Mouse (Mus musculus) cerebellum, adult 2 months (tissue): ENCODE results near the gene Mcoln3. TPM values are rescaled to one million over a fixed set of nuclear protein-coding genes. Genes with fewer than 3 reads are reported as not detected.

ENCODE experiments used
- DNase-seq, 2 experiments: peaks; one replicate each; pipeline ENCODE4 v3.0.0; 2021
- H3K27ac ChIP-seq: fragments of 200-500 bp; 2 replicates; pipeline ENCODE4 v1.5.1; 2012; ENCODE audit warnings: low read length, control low read depth, inconsistent platforms; ENCODE audit not compliant: insufficient read depth
- H3K27me3 ChIP-seq: fragments of 200-500 bp; 2 replicates; pipeline ENCODE4 v1.6.1; 2012; ENCODE audit warnings: inconsistent platforms, mild to moderate bottlenecking, low read length, moderate library complexity; ENCODE audit not compliant: control insufficient read depth, insufficient read depth
- H3K4me1 ChIP-seq: fragments of 200-500 bp; 2 replicates; pipeline ENCODE4 v1.6.1; 2011; ENCODE audit warnings: low read length; ENCODE audit not compliant: control insufficient read depth, insufficient read depth
- H3K4me3 ChIP-seq: fragments of 200-500 bp; replicated peaks from 2 replicates; pipeline ENCODE3; 2011; ENCODE audit warnings: mild to moderate bottlenecking, low read depth, low read length, control low read depth; ENCODE audit not compliant: insufficient read depth
- CTCF ChIP-seq: fragments of 200-500 bp; IDR thresholded peaks from 2 replicates; pipeline ENCODE4 v1.5.1; 2011; ENCODE audit warnings: low read depth, mild to moderate bottlenecking, control low read depth, low read length, moderate library complexity, borderline replicate concordance; ENCODE audit not compliant: insufficient read depth
- POLR2A ChIP-seq: fragments of 200-500 bp; IDR thresholded peaks from 2 replicates; pipeline ENCODE4 v1.6.1; 2011; ENCODE audit warnings: low read length, control low read depth, borderline replicate concordance; ENCODE audit not compliant: insufficient read depth
- WGBS: fragments of 180-500 bp; shearing (Covaris S2); methylation state at CpG from one replicate; pipeline ENCODE4 v1.1.7; 2018; 5-methylcytosine and 5-hydroxymethylcytosine counted together
- polyA plus RNA-seq: library from polyadenylated mRNA; depleted of rRNA; stranded (reverse); fragments of >200 nt; gene quantifications from 2 replicates; pipeline ENCODE4 v1.2.3, GENCODE M21; 2012; rRNA removed

Gene Mcoln3
- polyA plus RNA-seq, 1 experiment, result 0.07 TPM

GRCm38 (mm10) chr3:146180986-146181385 lies 63.7 kb downstream of the Mcoln3 start:
- TF ChIP-seq CTCF (peak; percentile 41; the same call in 1 of the 2 replicates), POLR2A (no peak)
- no peaks in the 10 kb centered on the region for H3K27me3 ChIP-seq
- H3K27ac ChIP-seq, result no peak overlapping the region
- no peaks in the 10 kb centered on the region for H3K4me1 ChIP-seq
- DNase-seq, result no peak
- no peak overlapping the region for H3K4me3 ChIP-seq
- 31% methylated on average over 3 of the region's 3 CpGs for WGBS

GRCm38 (mm10) chr3:146184992-146185657 lies 67.9 kb downstream of the Mcoln3 start:
- WGBS, result 30% methylated on average over 13 of the region's 13 CpGs
- peak; percentile 34 to 36 for DNase-seq
- Histone ChIP-seq H3K27ac (no peak overlapping the region), H3K4me3 (no peak overlapping the region), H3K4me1 (no peaks in the 10 kb centered on the region), H3K27me3 (no peaks in the 10 kb centered on the region)
- peak; percentile 77 for TF ChIP-seq CTCF
- TF ChIP-seq POLR2A, result no peak

GRCm38 (mm10) chr3:146186033-146186432 lies 68.8 kb downstream of the Mcoln3 start:
- no peak for TF ChIP-seq CTCF
- TF ChIP-seq POLR2A, result no peak
- 83% methylated on average over 10 of the region's 10 CpGs for whole genome bisulfite sequencing
- no peaks in the 10 kb centered on the region for H3K27me3 ChIP-seq
- DNase-seq, result no peak
- no peaks in the 10 kb centered on the region for H3K4me1 ChIP-seq
- H3K27ac ChIP-seq, result no peak overlapping the region
- no peak overlapping the region for H3K4me3 ChIP-seq

- 59% methylated on average over 10 of the region's 10 CpGs for WGBS
These were observed 72.7 kb downstream of the Mcoln3 start for GRCm38 (mm10) chr3:146189933-146190332.

More at GRCm38 (mm10) chr3:146189933-146190332, 72.7 kb downstream of the Mcoln3 start:
- Histone ChIP-seq H3K4me1 (no peaks in the 10 kb centered on the region), H3K27ac (no peak overlapping the region), H3K27me3 (no peaks in the 10 kb centered on the region), H3K4me3 (no peak overlapping the region)
- DNase-seq, result no peak
- no peak for TF ChIP-seq POLR2A
- no peak for TF ChIP-seq CTCF

Other genes with a start within 250 kb of the Mcoln3 start
- 14.1 and 15.0 TPM in 2 replicates for gene Bcl10, start 194.6 kb upstream of the Mcoln3 start, polyA plus RNA-seq
- gene 2410004B18Rik, start 179.4 kb upstream of the Mcoln3 start, polyA plus RNA-seq, result 44.3 and 47.9 TPM in 2 replicates
- gene Syde2, start 129.6 kb upstream of the Mcoln3 start, polyA plus RNA-seq, result 1.2 and 1.3 TPM in 2 replicates
- gene Wdr63, start 9.3 kb upstream of the Mcoln3 start, polyA plus RNA-seq, result 0.31 and 0.38 TPM in 2 replicates
- gene Mcoln2, start 32.4 kb downstream of the Mcoln3 start, polyA plus RNA-seq, result 0.07 TPM in 1 of 2 replicates, not detected in the other
- 0.23 and 0.29 TPM in 2 replicates for gene Lpar3, start 103.5 kb downstream of the Mcoln3 start, polyA plus RNA-seq